ENCODE assay signal across 13 mouse cellular contexts in genomic region chr5:38845529-38845928, GRCm38 (mm10). TPM values are rescaled to one million over a fixed set of nuclear protein-coding genes. Genes with fewer than 3 reads are reported as not detected.
"Had no signal": no experiment of that assay in that cellular context is flagged by ENCODE, and none has a peak within 500 bp of the region (broad histone marks: within the 10 kb centered on the region; RNA-seq: fewer than 3 reads in every experiment).

No protein-coding gene starts in this region.

- H3K27me3 ChIP-seq: limb, embryonic 15.5 days; liver, embryonic 12.5 days; megakaryocyte, embryonic 14.5 days; midbrain, embryonic 13.5 days had no signal

- H3K9me3 ChIP-seq: limb, embryonic 15.5 days; liver, embryonic 12.5 days; megakaryocyte, embryonic 14.5 days; midbrain, embryonic 13.5 days had no signal

- H3K9ac ChIP-seq: limb, embryonic 15.5 days; liver, embryonic 12.5 days; lung, embryonic 14.5 days; midbrain, embryonic 13.5 days had no signal

- ATAC-seq: liver, embryonic 12.5 days; midbrain, embryonic 13.5 days had no signal

- H3K4me2 ChIP-seq: limb, embryonic 15.5 days; liver, embryonic 12.5 days; lung, embryonic 14.5 days; midbrain, embryonic 13.5 days had no signal

- H3K4me3 ChIP-seq: limb, embryonic 15.5 days; liver, embryonic 12.5 days; megakaryocyte, embryonic 14.5 days; midbrain, embryonic 13.5 days had no signal

- DNase-seq: kidney, adult 8-10 months; kidney, postnatal 25 days; lung, embryonic 14.5 days; lung, postnatal 10 days; lung, postnatal 4 days; right cerebral cortex, adult 18-20 months; thymus, adult 2 months; thymus, postnatal 25 days had no signal

- H3K27ac ChIP-seq: limb, embryonic 15.5 days; liver, embryonic 12.5 days; midbrain, embryonic 13.5 days had no signal

- H3K36me3 ChIP-seq: limb, embryonic 15.5 days; liver, embryonic 12.5 days; midbrain, embryonic 13.5 days had no signal

- H3K4me1 ChIP-seq: limb, embryonic 15.5 days; liver, embryonic 12.5 days; midbrain, embryonic 13.5 days had no signal

RNA-seq across cellular contexts. Expression of gene Clnk, which starts 31.1 kb away (rescaled TPM):
- polyA plus RNA-seq: kidney, embryonic 16.5 days; liver, embryonic 12.5 days; lung, embryonic 14.5 days had no signal
